Mouse (Mus musculus): ENCODE results near the gene Fam149a. TPM values are rescaled to one million over a fixed set of nuclear protein-coding genes. Genes with fewer than 3 reads are reported as not detected.

Gene Fam149a
- polyA plus RNA-seq, 1 experiment from 2014 or later, result 4.0 TPM

GRCm38 (mm10) chr8:45291790-45292189 lies 90.3 kb downstream of the Fam149a start:
- no peaks in the 10 kb centered on the region for H3K4me1 ChIP-seq (ENCODE audit: control insufficient read depth, insufficient read depth, low read length)
- peak; percentile 81 for DNase-seq (ENCODE audit: low spot score)
- H3K9me3 ChIP-seq (replicated peaks; ENCODE audit: control insufficient read depth, low read length), result no peaks in the 10 kb centered on the region
- H3K4me3 ChIP-seq (ENCODE audit: low read depth, low read length), result no peak overlapping the region
- peak; percentile 85 for ATAC-seq
- H3K36me3 ChIP-seq (ENCODE audit: control insufficient read depth, insufficient read depth, low read length), result no peaks in the 10 kb centered on the region
- H3K9ac ChIP-seq (ENCODE audit: low read length), result no peak overlapping the region
- H3K27ac ChIP-seq (ENCODE audit: low read depth, low read length), result no peak overlapping the region
- H3K4me2 ChIP-seq (ENCODE audit: low read length), result no peak overlapping the region
- WGBS, result 74% methylated on average over 2 of the region's 2 CpGs
- H3K27me3 ChIP-seq (replicated peaks; ENCODE audit: control insufficient read depth, insufficient read depth, low read length), result no peaks in the 10 kb centered on the region

Other genes with a start within 250 kb of the Fam149a start
- not detected in 2 replicates for gene F11, start 120.3 kb downstream of the Fam149a start, polyA plus RNA-seq (2014; fragmentation: Nextera tagmentation; extraction: Ambion mirVana)
- gene Klkb1, start 87.4 kb downstream of the Fam149a start, polyA plus RNA-seq (2014; fragmentation: Nextera tagmentation; extraction: Ambion mirVana), result not detected in 2 replicates
- not detected in 2 replicates for gene Gm45753, start 73.8 kb downstream of the Fam149a start, polyA plus RNA-seq (2014; fragmentation: Nextera tagmentation; extraction: Ambion mirVana)
- gene Cyp4v3, start 49.1 kb downstream of the Fam149a start, polyA plus RNA-seq (2014; fragmentation: Nextera tagmentation; extraction: Ambion mirVana), result 0.70 and 1.1 TPM in 2 replicates
- gene Tlr3, start 28.8 kb upstream of the Fam149a start, polyA plus RNA-seq (2014; fragmentation: Nextera tagmentation; extraction: Ambion mirVana), result 1.4 and 1.6 TPM in 2 replicates
- 72.8 and 78.0 TPM in 2 replicates for gene Sorbs2, start 125.5 kb upstream of the Fam149a start, polyA plus RNA-seq (2014; fragmentation: Nextera tagmentation; extraction: Ambion mirVana)

Data from forebrain, embryonic 14.5 days (tissue).